Mouse (Mus musculus): ENCODE results near the gene Ppp1r13b. TPM values are rescaled to one million over a fixed set of nuclear protein-coding genes. Genes with fewer than 3 reads are reported as not detected.

Ppp1r13b gene
- polyA plus RNA-seq (2014; fragmentation: Illumina TruSeq; extraction: RNeasy Lipid Tissue Mini Kit (QIAGEN cat#74804); ENCODE audit: low read depth, low replicate concordance): 2.1 TPM

GRCm38 (mm10) chr12:111907970-111908681, at the start of gene Ppp1r13b:
Gene Ppp1r13b (minus strand): TSS chr12:111908110.

GRCm38 (mm10) chr12:111813766-111814617, 93.9 kb downstream of the Ppp1r13b start, which contains the start of the genes Xrcc3 and Zfyve21:
Gene Xrcc3 (minus strand): TSS chr12:111813873.
Gene Zfyve21 (plus strand): TSS chr12:111814170.

Other genes starting within 250 kb of the Ppp1r13b start
- gene Ckb, start 235.8 kb downstream of the Ppp1r13b start, polyA plus RNA-seq (2014; fragmentation: Illumina TruSeq; extraction: RNeasy Lipid Tissue Mini Kit (QIAGEN cat#74804); ENCODE audit: low read depth, low replicate concordance): not detected
- gene Trmt61a, start 230.0 kb downstream of the Ppp1r13b start, polyA plus RNA-seq (2014; fragmentation: Illumina TruSeq; extraction: RNeasy Lipid Tissue Mini Kit (QIAGEN cat#74804); ENCODE audit: low read depth, low replicate concordance): 0.34 TPM
- gene Bag5, start 194.9 kb downstream of the Ppp1r13b start, polyA plus RNA-seq (2014; fragmentation: Illumina TruSeq; extraction: RNeasy Lipid Tissue Mini Kit (QIAGEN cat#74804); ENCODE audit: low read depth, low replicate concordance): 9.6 TPM
- gene Apopt1, start 194.8 kb downstream of the Ppp1r13b start, polyA plus RNA-seq (2014; fragmentation: Illumina TruSeq; extraction: RNeasy Lipid Tissue Mini Kit (QIAGEN cat#74804); ENCODE audit: low read depth, low replicate concordance): 18.7 TPM
- gene Klc1, start 149.3 kb downstream of the Ppp1r13b start, polyA plus RNA-seq (2014; fragmentation: Illumina TruSeq; extraction: RNeasy Lipid Tissue Mini Kit (QIAGEN cat#74804); ENCODE audit: low read depth, low replicate concordance): 1.4 TPM
- 0.32 TPM for gene Xrcc3, start 94.2 kb downstream of the Ppp1r13b start, polyA plus RNA-seq (2014; fragmentation: Illumina TruSeq; extraction: RNeasy Lipid Tissue Mini Kit (QIAGEN cat#74804); ENCODE audit: low read depth, low replicate concordance)
- gene Zfyve21, start 93.9 kb downstream of the Ppp1r13b start, polyA plus RNA-seq (2014; fragmentation: Illumina TruSeq; extraction: RNeasy Lipid Tissue Mini Kit (QIAGEN cat#74804); ENCODE audit: low read depth, low replicate concordance): 17.2 TPM
- gene Atp5mpl, start 58.9 kb upstream of the Ppp1r13b start, polyA plus RNA-seq (2014; fragmentation: Illumina TruSeq; extraction: RNeasy Lipid Tissue Mini Kit (QIAGEN cat#74804); ENCODE audit: low read depth, low replicate concordance): 712 TPM
- gene Tdrd9, start 63.4 kb upstream of the Ppp1r13b start, polyA plus RNA-seq (2014; fragmentation: Illumina TruSeq; extraction: RNeasy Lipid Tissue Mini Kit (QIAGEN cat#74804); ENCODE audit: low read depth, low replicate concordance): not detected
- not detected for gene Rd3l, start 73.2 kb upstream of the Ppp1r13b start, polyA plus RNA-seq (2014; fragmentation: Illumina TruSeq; extraction: RNeasy Lipid Tissue Mini Kit (QIAGEN cat#74804); ENCODE audit: low read depth, low replicate concordance)
- 12.8 TPM for gene Aspg, start 198.6 kb upstream of the Ppp1r13b start, polyA plus RNA-seq (2014; fragmentation: Illumina TruSeq; extraction: RNeasy Lipid Tissue Mini Kit (QIAGEN cat#74804); ENCODE audit: low read depth, low replicate concordance)
- gene Kif26a, start 238.1 kb upstream of the Ppp1r13b start, polyA plus RNA-seq (2014; fragmentation: Illumina TruSeq; extraction: RNeasy Lipid Tissue Mini Kit (QIAGEN cat#74804); ENCODE audit: low read depth, low replicate concordance): 0.05 TPM